Mouse (Mus musculus) forebrain, embryonic 15.5 days (tissue): ENCODE data around the gene Ppm1a. TPM values are rescaled to one million over a fixed set of nuclear protein-coding genes. Genes with fewer than 3 reads are reported as not detected.
A peak's percentile ranks its signal among the peaks of the same experiment; 100 is the strongest.

ENCODE experiments used
- ATAC-seq: fragments of 200-750 bp; cut with Nextera tagmentation; replicated peaks from 2 replicates; pipeline ENCODE4 v1.8.0; 2017; ENCODE audit warnings: mild to moderate bottlenecking, moderate TSS enrichment, moderate library complexity
- H3K27ac ChIP-seq: fragments of 300-500 bp; sonication (generic); replicated peaks from 2 replicates; pipeline ENCODE4 v1.5.1; 2015; ENCODE audit warnings: mild to moderate bottlenecking, inconsistent platforms
- H3K27me3 ChIP-seq: fragments of 300-500 bp; sonication (generic); 2 replicates; pipeline ENCODE4 v1.6.1; 2015; ENCODE audit warnings: inconsistent platforms
- H3K36me3 ChIP-seq: fragments of 300-500 bp; sonication (generic); 2 replicates; pipeline ENCODE4 v1.6.1; 2015; ENCODE audit warnings: mild to moderate bottlenecking, inconsistent platforms
- H3K4me1 ChIP-seq: fragments of 300-500 bp; sonication (generic); 2 replicates; pipeline ENCODE4 v1.6.1; 2015; ENCODE audit warnings: inconsistent platforms
- H3K4me2 ChIP-seq: fragments of 300-500 bp; sonication (generic); replicated peaks from 2 replicates; pipeline ENCODE4 v1.6.1; 2015; ENCODE audit warnings: mild to moderate bottlenecking, inconsistent platforms
- H3K4me3 ChIP-seq: fragments of 300-500 bp; sonication (generic); 2 replicates; pipeline ENCODE4 v1.5.1; 2015; ENCODE audit warnings: mild to moderate bottlenecking, inconsistent platforms
- H3K9ac ChIP-seq: fragments of 300-500 bp; sonication (generic); replicated peaks from 2 replicates; pipeline ENCODE4 v1.6.1; 2015; ENCODE audit warnings: mild to moderate bottlenecking, inconsistent platforms
- H3K9me3 ChIP-seq: fragments of 300-500 bp; sonication (generic); 2 replicates; pipeline ENCODE4 v1.6.1; 2016; ENCODE audit warnings: inconsistent platforms
- WGBS: fragments of 180-500 bp; shearing (Covaris S2); methylation state at CpG from one replicate; pipeline ENCODE4 v1.1.7; 2015; ENCODE audit warnings: mixed read lengths; 5-methylcytosine and 5-hydroxymethylcytosine counted together
- polyA plus RNA-seq: library from polyadenylated mRNA; unstranded; fragments of >200 nt; fragmentation: Nextera tagmentation; extraction: Ambion mirVana; gene quantifications from 2 replicates; pipeline ENCODE4 v1.2.1, GENCODE M21; 2015

Gene Ppm1a
- polyA plus RNA-seq, 1 experiment from 2014 or later, result 66.9 TPM

- H3K4me2 ChIP-seq, result peak overlapping the region; percentile 67
- no peaks in the 10 kb centered on the region for H3K36me3 ChIP-seq
- peak overlapping the region; percentile 39 for H3K4me3 ChIP-seq
- H3K9ac ChIP-seq, result peak overlapping the region; percentile 46
- peak; percentile 89 for ATAC-seq
- H3K9me3 ChIP-seq, result no peaks in the 10 kb centered on the region
- H3K4me1 ChIP-seq, result peaks cover 16% of the 10 kb centered on the region
- 7% methylated on average over 42 of the region's 42 CpGs for WGBS
- H3K27me3 ChIP-seq, result peaks cover 36% of the 10 kb centered on the region
- H3K27ac ChIP-seq, result peak overlapping the region; percentile 61
These were observed 74.6 kb downstream of the Ppm1a start for GRCm38 (mm10) chr12:72831711-72832432.

- Histone ChIP-seq H3K4me2 (no peak overlapping the region), H3K9me3 (no peaks in the 10 kb centered on the region), H3K36me3 (no peaks in the 10 kb centered on the region), H3K27ac (no peak overlapping the region), H3K27me3 (peaks cover 28% of the 10 kb centered on the region; the same call in 1 of the 2 replicates), H3K4me1 (peaks cover 16% of the 10 kb centered on the region), H3K4me3 (no peak overlapping the region), H3K9ac (no peak overlapping the region)
- ATAC-seq, result no peak
- WGBS, result 70% methylated on average over 14 of the region's 14 CpGs
These were observed 77.7 kb downstream of the Ppm1a start for GRCm38 (mm10) chr12:72834773-72835517.

- peaks cover 24% of the 10 kb centered on the region; the same call in 1 of the 2 replicates for H3K27me3 ChIP-seq
These were observed 78.3 kb downstream of the Ppm1a start for GRCm38 (mm10) chr12:72835518-72836015.

GRCm38 (mm10) chr12:72837302-72837701, 80.0 kb downstream of the Ppm1a start:
- Histone ChIP-seq H3K9me3 (no peaks in the 10 kb centered on the region), H3K27ac (no peak overlapping the region), H3K36me3 (no peaks in the 10 kb centered on the region), H3K27me3 (peaks cover 19% of the 10 kb centered on the region; the same call in 1 of the 2 replicates), H3K4me1 (peaks cover 4% of the 10 kb centered on the region; the same call in 1 of the 2 replicates), H3K4me3 (no peak overlapping the region), H3K4me2 (no peak overlapping the region), H3K9ac (no peak overlapping the region)
- 87% methylated on average over 4 of the region's 4 CpGs for WGBS
- ATAC-seq, result no peak

More at GRCm38 (mm10) chr12:72835518-72836015, 78.3 kb downstream of the Ppm1a start:
- Histone ChIP-seq H3K27ac (no peak overlapping the region), H3K36me3 (no peaks in the 10 kb centered on the region), H3K4me2 (no peak overlapping the region), H3K4me1 (peaks cover 16% of the 10 kb centered on the region), H3K9ac (no peak overlapping the region), H3K9me3 (no peaks in the 10 kb centered on the region), H3K4me3 (no peak overlapping the region)
- no peak for ATAC-seq
- WGBS, result 76% methylated on average over 8 of the region's 8 CpGs

- WGBS, result 85% methylated on average over 1 of the region's 1 CpGs
- Histone ChIP-seq H3K4me1 (0 out of 2 replicates have a peak, but pooled peaks cover 4% of the 10 kb centered on the region), H3K4me3 (no peak overlapping the region), H3K27me3 (peaks cover 22% of the 10 kb centered on the region), H3K27ac (no peak overlapping the region), H3K9me3 (no peaks in the 10 kb centered on the region), H3K4me2 (no peak overlapping the region), H3K9ac (no peak overlapping the region), H3K36me3 (no peaks in the 10 kb centered on the region)
- ATAC-seq, result no peak
These were observed 84.2 kb downstream of the Ppm1a start for GRCm38 (mm10) chr12:72841500-72841899.

- Histone ChIP-seq H3K9me3 (no peaks in the 10 kb centered on the region), H3K36me3 (no peaks in the 10 kb centered on the region), H3K4me3 (no peak overlapping the region), H3K27me3 (peaks cover 37% of the 10 kb centered on the region), H3K27ac (no peak overlapping the region), H3K4me2 (no peak overlapping the region), H3K9ac (no peak overlapping the region), H3K4me1 (0 out of 2 replicates have a peak, but pooled peaks cover 4% of the 10 kb centered on the region)
- WGBS, result 90% methylated on average over 4 of the region's 4 CpGs
- no peak for ATAC-seq
These were observed 85.9 kb downstream of the Ppm1a start for GRCm38 (mm10) chr12:72843135-72843534.

GRCm38 (mm10) chr12:72843555-72843954, 86.3 kb downstream of the Ppm1a start:
- no peak overlapping the region for H3K4me2 ChIP-seq

GRCm38 (mm10) chr12:72843973-72844620, 86.8 kb downstream of the Ppm1a start:
- Histone ChIP-seq H3K4me2 (peak overlapping the region; percentile 29), H3K4me3 (0 out of 2 replicates have a peak overlapping the region, but pooled peaks have one; percentile 12), H3K4me1 (0 out of 2 replicates have a peak, but pooled peaks cover 4% of the 10 kb centered on the region), H3K36me3 (no peaks in the 10 kb centered on the region), H3K27ac (no peak overlapping the region), H3K27me3 (peaks cover 46% of the 10 kb centered on the region), H3K9me3 (no peaks in the 10 kb centered on the region), H3K9ac (no peak overlapping the region)
- WGBS, result 27% methylated on average over 12 of the region's 12 CpGs
- ATAC-seq, result 0 out of 2 replicates have a peak, but pooled peaks have one; percentile 46

More at GRCm38 (mm10) chr12:72843555-72843954, 86.3 kb downstream of the Ppm1a start:
- ATAC-seq, result no peak
- Histone ChIP-seq H3K9me3 (no peaks in the 10 kb centered on the region), H3K4me3 (no peak overlapping the region), H3K9ac (no peak overlapping the region), H3K4me1 (0 out of 2 replicates have a peak, but pooled peaks cover 4% of the 10 kb centered on the region), H3K27me3 (peaks cover 41% of the 10 kb centered on the region), H3K27ac (no peak overlapping the region), H3K36me3 (no peaks in the 10 kb centered on the region)
- 79% methylated on average over 4 of the region's 4 CpGs for WGBS

GRCm38 (mm10) chr12:72845946-72846345, 88.7 kb downstream of the Ppm1a start:
- no peaks in the 10 kb centered on the region for H3K9me3 ChIP-seq
- no peaks in the 10 kb centered on the region for H3K36me3 ChIP-seq
- 10% methylated on average over 10 of the region's 10 CpGs for WGBS
- ATAC-seq, result no peak
- 0 out of 2 replicates have a peak, but pooled peaks cover 4% of the 10 kb centered on the region for H3K4me1 ChIP-seq
- H3K27me3 ChIP-seq, result peaks cover 64% of the 10 kb centered on the region
- H3K4me3 ChIP-seq, result no peak overlapping the region
- no peak overlapping the region for H3K9ac ChIP-seq
- no peak overlapping the region for H3K4me2 ChIP-seq
- no peak overlapping the region for H3K27ac ChIP-seq

- Histone ChIP-seq H3K9me3 (no peaks in the 10 kb centered on the region), H3K36me3 (no peaks in the 10 kb centered on the region), H3K27me3 (peaks cover 78% of the 10 kb centered on the region), H3K4me1 (0 out of 2 replicates have a peak, but pooled peaks cover 4% of the 10 kb centered on the region), H3K4me2 (no peak overlapping the region), H3K4me3 (no peak overlapping the region), H3K27ac (no peak overlapping the region), H3K9ac (no peak overlapping the region)
- no peak; the same call in 1 of the 2 replicates for ATAC-seq
- WGBS, result 29% methylated on average over 7 of the region's 7 CpGs
These were observed 90.5 kb downstream of the Ppm1a start for GRCm38 (mm10) chr12:72847725-72848124.
